ENCODE assay signal across 8 mouse cellular contexts in genomic region chr4:152158585-152159284, GRCm38 (mm10). TPM values are rescaled to one million over a fixed set of nuclear protein-coding genes. Genes with fewer than 3 reads are reported as not detected.
DNase-seq lines count a peak whose midpoint lies in the region; ATAC-seq lines count a peak whose summit lies in the region.

Gene Hes2, plus strand, starts transcription at chr4:152158867.

- H3K4me3 ChIP-seq in forebrain, embryonic 12.5 days (replicated peaks): peak within 1 kb of the TSS; percentile 14; the same call in 1 of the 2 replicates

- peaks cover 14% of the 10 kb centered on the region for H3K4me1 ChIP-seq in forebrain, embryonic 12.5 days

- no peak for ATAC-seq in forebrain, embryonic 12.5 days (ENCODE audit: low FRiP score)

- peak within 1 kb of the TSS; percentile 15 for H3K4me2 ChIP-seq in forebrain, embryonic 12.5 days

- peak; percentile 58 for DNase-seq in kidney, adult 9 months
- DNase-seq in kidney, adult 11 months: no peak
- DNase-seq in kidney, postnatal 36 days: peak; percentile 53 to 72
- peak; percentile 39 for DNase-seq in naive thymus-derived CD4-positive, alpha-beta T cell, adult 2 months (ENCODE audit: low read depth)
- no peak for DNase-seq in T-cell, adult 2 months (ENCODE audit: low spot score)
- no peak for DNase-seq in testis, postnatal 14 days (ENCODE audit: low spot score)
- no peak for DNase-seq in right cerebral cortex, postnatal 36 days (ENCODE audit: low spot score in 2 of 2)

- no peaks in the 10 kb centered on the region for H3K36me3 ChIP-seq in forebrain, embryonic 12.5 days (replicated peaks)

- H3K9ac ChIP-seq in forebrain, embryonic 12.5 days: no peak within 1 kb of the TSS

- H3K27me3 ChIP-seq in forebrain, embryonic 12.5 days: peaks cover 92% of the 10 kb centered on the region

- no peaks in the 10 kb centered on the region for H3K9me3 ChIP-seq in forebrain, embryonic 12.5 days

- H3K27ac ChIP-seq in forebrain, embryonic 12.5 days: no peak within 1 kb of the TSS

- 2% methylated on average over 35 of the region's 35 CpGs for WGBS in forebrain, embryonic 12.5 days

RNA-seq across cellular contexts. Expression of gene Hes2, which starts in this region (rescaled TPM):
- not detected in 2 replicates for polyA plus RNA-seq in forebrain, embryonic 12.5 days (2016; fragmentation: Nextera tagmentation; extraction: Ambion mirVana)

Comparison
In these comparisons a context has a peak if more than half of its experiments do, and no peak if none do; other contexts are left out.
1. DNase-seq: peak in kidney, adult 9 months (single experiment), kidney, postnatal 36 days (2 of 2) and naive thymus-derived CD4-positive, alpha-beta T cell, adult 2 months (single experiment); none in kidney, adult 11 months (single experiment), T-cell, adult 2 months (single experiment), testis, postnatal 14 days (single experiment) and right cerebral cortex, postnatal 36 days (0 of 2).